9 mouse cellular contexts compared by ENCODE assay signal in genomic region chr11:121053536-121053935, GRCm38 (mm10). TPM values are rescaled to one million over a fixed set of nuclear protein-coding genes. Genes with fewer than 3 reads are reported as not detected.
DNase-seq lines count a peak whose midpoint lies in the region; ATAC-seq and TF ChIP-seq lines count a peak whose summit lies in the region.
"Had no signal": no experiment of that assay in that cellular context is flagged by ENCODE, and none has a peak within 500 bp of the region (broad histone marks: within the 10 kb centered on the region; RNA-seq: fewer than 3 reads in every experiment).

No protein-coding gene starts in this region.

- H3K79me3 ChIP-seq in C2C12 (ENCODE audit: low read depth): no peaks in the 10 kb centered on the region

- H3K27ac ChIP-seq in liver, adult 2 months (replicated peaks; ENCODE audit: insufficient read depth, low read depth, low read length): no peak overlapping the region
- H3K27ac ChIP-seq: limb, embryonic 15.5 days had no signal

- H3K79me2 ChIP-seq in C2C12 (ENCODE audit: control insufficient read depth, insufficient read depth): no peaks in the 10 kb centered on the region
- no peaks in the 10 kb centered on the region for H3K79me2 ChIP-seq in liver, adult 2 months (ENCODE audit: control insufficient read depth, insufficient read depth, low read length)

- H3K36me3 ChIP-seq in C2C12 (ENCODE audit: control insufficient read depth, insufficient read depth): no peaks in the 10 kb centered on the region
- H3K36me3 ChIP-seq in liver, adult 2 months (ENCODE audit: control insufficient read depth, insufficient read depth, low read length): no peaks in the 10 kb centered on the region
- H3K36me3 ChIP-seq: limb, embryonic 15.5 days had no signal

- DNase-seq in adipocyte (ENCODE audit: low spot score): peak; percentile 53
- peak; percentile 50 for DNase-seq in gastrocnemius, postnatal 25 days
- DNase-seq in kidney, adult 9 months: peak; percentile 93
- peak; percentile 53 for DNase-seq in liver, adult 2 months (ENCODE audit: extremely low read depth, low read depth, low spot score)
- DNase-seq in ovary, postnatal 36 days (ENCODE audit: low spot score): peak; percentile 74
- peak; percentile 79 for DNase-seq in thymus, postnatal 0 days (ENCODE audit: low spot score)

- peaks cover 23% of the 10 kb centered on the region for H3K4me1 ChIP-seq in liver, adult 2 months (ENCODE audit: control insufficient read depth, insufficient read depth, low read length)

- peaks cover 9% of the 10 kb centered on the region for H3K27me3 ChIP-seq in C2C12 (ENCODE audit: control insufficient read depth, insufficient read depth, insufficient read length)
- H3K27me3 ChIP-seq in liver, adult 2 months (ENCODE audit: control insufficient read depth, insufficient read depth, low read length): no peaks in the 10 kb centered on the region
- H3K27me3 ChIP-seq: limb, embryonic 15.5 days had no signal

- WGBS in liver, adult 2 months: 31% methylated on average over 8 of the region's 8 CpGs

- H3K4me3 ChIP-seq in C2C12 (ENCODE audit: insufficient read depth, poor library complexity, severe bottlenecking): no peak overlapping the region
- H3K4me3 ChIP-seq in liver, adult 2 months (ENCODE audit: insufficient read depth, low read depth, low read length): no peak overlapping the region
- H3K4me3 ChIP-seq: limb, embryonic 15.5 days had no signal

- no peak for TF ChIP-seq POLR2A in liver, adult 2 months (IDR thresholded peaks at IDR 0.05; ENCODE audit: extremely low read depth, insufficient read depth, low read length)

- ATAC-seq in common myeloid progenitor, adult 5-6 weeks (replicated peaks; ENCODE audit: low read depth, poor library complexity, severe bottlenecking): peak; percentile 94

- H3ac ChIP-seq in C2C12 (ENCODE audit: control insufficient read depth, insufficient read length, low read depth): no peak overlapping the region

- no peak overlapping the region for H3K9ac ChIP-seq in liver, adult 2 months (ENCODE audit: low read depth, low read length)
- H3K9ac ChIP-seq: limb, embryonic 15.5 days had no signal

- peak; percentile 61 for TF ChIP-seq CTCF in C2C12 (IDR thresholded peaks at IDR 0.05; ENCODE audit: control insufficient read depth, insufficient read depth, insufficient read length)
- peak; percentile 83 for TF ChIP-seq CTCF in liver, adult 2 months (IDR thresholded peaks at IDR 0.05; ENCODE audit: low read depth, low read length)

TF ChIP-seq in C2C12, 6 proteins besides CTCF, POLR2A, EP300 and RAD21:
- TF ChIP-seq MYOD1 (IDR thresholded peaks at IDR 0.05; ENCODE audit: control insufficient read depth, insufficient read length, low read depth) (no peak), FOSL1 (IDR thresholded peaks at IDR 0.05; ENCODE audit: insufficient read depth, low read length, poor library complexity, severe bottlenecking) (no peak), USF1 (IDR thresholded peaks at IDR 0.05; ENCODE audit: low read depth) (no peak), MAX (IDR thresholded peaks at IDR 0.05) (no peak), CEBPB (IDR thresholded peaks at IDR 0.05; ENCODE audit: low read depth) (no peak)

RNA-seq across cellular contexts. Expression of gene Sectm1b, which starts 9.8 kb away (rescaled TPM):
- polyA plus RNA-seq in C2C12 (2012; fragmentation: generic; extraction: Trizol): not detected
- total RNA-seq in common myeloid progenitor, adult 5-6 weeks (2017): not detected in 2 replicates
- not detected for total RNA-seq in gastrocnemius, postnatal 25 days (2021)
- not detected in 2 replicates for total RNA-seq in liver, adult 2 months (2014; rRNA removed)
- 0.11 and 0.18 TPM in 2 replicates for polyA plus RNA-seq in liver, adult 2 months (2012; rRNA removed)
- polyA plus RNA-seq in thymus, postnatal 0 days (2015; fragmentation: Nextera tagmentation; extraction: Ambion mirVana): 0.27 and 0.53 TPM in 2 replicates

RNA-seq across cellular contexts. Expression of gene Cd7, which starts 14.3 kb away (rescaled TPM):
- not detected for polyA plus RNA-seq in C2C12 (2012; fragmentation: generic; extraction: Trizol)
- total RNA-seq in common myeloid progenitor, adult 5-6 weeks (2017): 1.1 and 3.1 TPM in 2 replicates
- not detected for total RNA-seq in gastrocnemius, postnatal 25 days (2021)
- total RNA-seq in liver, adult 2 months (2014; rRNA removed): 0.20 and 0.55 TPM in 2 replicates
- 1.5 and 3.4 TPM in 2 replicates for polyA plus RNA-seq in liver, adult 2 months (2012; rRNA removed)
- polyA plus RNA-seq in thymus, postnatal 0 days (2015; fragmentation: Nextera tagmentation; extraction: Ambion mirVana): 17.9 and 25.7 TPM in 2 replicates

RNA-seq across cellular contexts. Expression of gene Sectm1a, which starts 27.5 kb away (rescaled TPM):
- not detected for polyA plus RNA-seq in C2C12 (2012; fragmentation: generic; extraction: Trizol)
- not detected in 2 replicates for total RNA-seq in common myeloid progenitor, adult 5-6 weeks (2017)
- total RNA-seq in gastrocnemius, postnatal 25 days (2021): not detected
- 0.55 and 0.67 TPM in 2 replicates for total RNA-seq in liver, adult 2 months (2014; rRNA removed)
- polyA plus RNA-seq in liver, adult 2 months (2012; rRNA removed): 0.76 and 0.81 TPM in 2 replicates
- polyA plus RNA-seq in thymus, postnatal 0 days (2015; fragmentation: Nextera tagmentation; extraction: Ambion mirVana): 2.5 and 4.1 TPM in 2 replicates
